Comparison of ENCODE assay signal across 16 mouse cellular contexts in genomic region chr12:59582587-59582986, GRCm38 (mm10).
"Had no signal": no experiment of that assay in that cellular context is flagged by ENCODE, and none has a peak within 500 bp of the region (broad histone marks: within the 10 kb centered on the region; RNA-seq: fewer than 3 reads in every experiment).

No protein-coding gene starts in this region.

- H3K9ac ChIP-seq: limb, embryonic 13.5 days; liver, embryonic 13.5 days had no signal

- H3K4me3 ChIP-seq: limb, embryonic 13.5 days; liver, embryonic 13.5 days had no signal

- H3K9me3 ChIP-seq: limb, embryonic 13.5 days; liver, embryonic 13.5 days had no signal

- H3K4me2 ChIP-seq: limb, embryonic 13.5 days; liver, embryonic 13.5 days; midbrain, embryonic 11.5 days had no signal

- H3K4me1 ChIP-seq: limb, embryonic 13.5 days; liver, embryonic 13.5 days had no signal

- H3K27ac ChIP-seq: limb, embryonic 13.5 days; liver, embryonic 13.5 days; stomach, postnatal 0 days had no signal

- DNase-seq: kidney, adult 8-10 months; kidney, postnatal 14 days; kidney, postnatal 4 days; left cerebral cortex, postnatal 4 days; liver, embryonic 13.5 days; lung, adult 2 months; lung, postnatal 14 days; lung, postnatal 4 days; midbrain, embryonic 14.5 days; right cerebral cortex, adult 18-20 months; right cerebral cortex, postnatal 14 days; right cerebral cortex, postnatal 4 days; thymus, postnatal 25 days had no signal

- H3K36me3 ChIP-seq: limb, embryonic 13.5 days; liver, embryonic 13.5 days had no signal

- H3K27me3 ChIP-seq: limb, embryonic 13.5 days; liver, embryonic 13.5 days had no signal
